Mouse (Mus musculus) Patski (cell line): ENCODE measurements at regions not wholly inside any gene's neighbourhood (a gene's known extent, or its start where the extent isn't known, plus 50 kb on each side); places are given as distances from the start of the nearest gene placed in this dataset.
"Not testable (repeated sequence)": the region's sequence is repeated elsewhere in the genome, so short reads cannot be mapped to it uniquely, and the experiment has no call there.

Source experiments
- ATAC-seq: fragments of 100-300 bp; one replicate; pipeline ENCODE4 v1.8.0; 2021
- CTCF ChIA-PET: fragments of 350-600 bp; sonication (Branson Sonifier 250); formaldehyde crosslinking; loops from one replicate; lab custom pipeline; 2022; ENCODE audit warnings: inconsistent platforms; lab: Charles Lee
- POLR2A ChIA-PET: fragments of 350-600 bp; sonication (Branson Sonifier 250); formaldehyde crosslinking; loops from one replicate; lab custom pipeline; 2022; ENCODE audit warnings: antibody characterized with exemption, inconsistent platforms; lab: Charles Lee
- DNase-seq: peaks from one replicate; pipeline ENCODE4 v3.0.0-alpha.2; 2011; ENCODE audit warnings: low read depth, low spot score
- H3K27me3 ChIP-seq: fragments of 371-371 bp; one replicate; pipeline ENCODE4 v1.5.1; 2021
- CTCF ChIP-seq: fragments of 100-300 bp; IDR thresholded peaks from one replicate; pipeline ENCODE4 v1.5.1; 2021
- in situ Hi-C: fragments of 300-500 bp; cut with MboI; formaldehyde crosslinking; loops from 3 replicates; pipeline ENCODE4 v1.11.1; 2018; ENCODE audit warnings: low pct_unique_long_range_greater_than_20kb, mixed read lengths

DNA sequence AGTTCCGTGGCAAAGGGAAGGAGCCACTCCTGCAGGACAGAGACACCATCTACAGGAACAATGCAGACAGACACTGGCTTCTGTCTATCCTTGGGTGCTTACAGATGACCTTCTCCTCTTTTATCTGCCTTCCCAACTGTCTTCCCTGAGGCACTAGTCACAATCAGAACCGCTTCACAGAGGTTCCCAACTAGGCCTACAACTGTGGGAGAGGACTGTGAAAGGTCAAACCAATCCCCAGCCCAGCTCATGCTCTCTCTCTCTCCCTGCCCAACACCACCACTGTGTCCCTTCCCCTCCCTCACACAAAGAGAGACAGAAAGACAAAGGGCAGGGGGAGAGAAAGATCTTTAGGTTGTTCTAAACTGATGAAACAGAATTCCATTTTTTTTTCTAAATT is 61.3 kb downstream of the Tmem17 start:
- in situ Hi-C loops, result no loop called here
- peaks cover 3% of the 10 kb centered on the region for H3K27me3 ChIP-seq
- DNase-seq (no peak), ATAC-seq (no peak)
- ChIA-PET CTCF (no interaction called here), POLR2A (no interaction called here)
- no peak for TF ChIP-seq CTCF

DNA sequence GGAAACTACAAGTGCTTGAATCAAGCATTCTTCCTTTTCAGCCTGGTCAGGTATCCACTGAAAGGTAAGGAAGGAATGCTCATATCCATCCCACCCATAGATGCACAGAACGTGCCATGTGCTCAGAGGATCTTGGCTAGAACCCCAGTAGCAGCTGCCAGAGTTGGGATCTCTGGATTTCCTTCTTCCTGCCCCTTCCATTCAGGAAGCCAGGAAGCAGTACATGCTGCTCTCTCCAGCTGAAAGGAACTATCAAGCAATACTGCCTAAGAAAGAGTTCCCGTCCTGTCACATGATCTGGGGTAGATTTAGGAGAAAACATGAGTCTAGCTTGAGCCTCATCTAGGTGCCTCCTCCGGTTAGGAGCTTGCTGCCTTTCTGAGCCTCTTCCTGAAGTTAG is 61.9 kb downstream of the Tmem17 start:
- H3K27me3 ChIP-seq, result peaks cover 3% of the 10 kb centered on the region
- ChIA-PET CTCF (no interaction called here), POLR2A (no interaction called here)
- in situ Hi-C loops, result no loop called here
- no peak for DNase-seq
- no peak for ATAC-seq
- no peak for TF ChIP-seq CTCF

DNA sequence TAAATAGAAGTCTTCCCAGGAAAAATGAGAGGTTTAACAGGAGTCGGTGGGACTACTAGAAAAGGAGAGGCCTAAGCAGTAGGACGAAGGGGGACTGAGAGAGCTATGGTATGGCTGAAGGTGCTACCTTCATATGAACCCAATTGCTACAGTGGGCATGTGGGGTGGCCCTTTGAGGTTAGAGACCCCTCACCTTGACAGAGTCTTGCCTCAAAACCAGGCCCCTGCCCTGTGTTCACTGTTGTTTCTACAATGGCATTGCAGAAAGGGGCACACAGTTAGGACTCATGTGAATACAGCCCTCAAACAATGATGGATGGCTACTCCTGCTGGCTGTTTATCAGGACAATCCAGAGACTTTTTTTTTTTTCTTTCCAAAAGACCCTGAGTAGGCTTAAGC is 62.6 kb downstream of the Tmem17 start:
- ATAC-seq (no peak), DNase-seq (no peak)
- CTCF ChIA-PET, result no interaction called here
- peaks cover 3% of the 10 kb centered on the region for H3K27me3 ChIP-seq
- in situ Hi-C loops, result no loop called here
- no peak for TF ChIP-seq CTCF
- POLR2A ChIA-PET, result no interaction called here

DNA sequence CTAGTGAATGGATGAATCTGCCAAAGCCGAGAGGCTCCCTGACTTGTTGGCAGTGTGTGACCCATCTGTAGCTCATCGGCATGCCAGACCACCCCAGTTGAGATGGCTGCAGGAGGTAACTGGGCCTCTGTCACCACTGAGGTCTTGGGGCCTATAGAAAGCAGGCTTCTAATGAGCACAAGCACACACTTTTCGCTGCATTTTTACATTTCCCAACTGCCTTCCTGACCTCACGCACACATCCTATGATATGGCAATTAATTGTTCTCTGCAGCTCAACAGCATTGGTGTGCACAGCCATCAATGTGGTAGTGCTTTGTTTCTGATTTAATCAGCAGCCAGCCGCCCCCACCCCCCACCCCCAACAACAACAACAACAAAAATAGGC is 72.2 kb downstream of the Tmem17 start:
- CTCF ChIA-PET, result no interaction called here
- POLR2A ChIA-PET, result no interaction called here
- no peaks in the 10 kb centered on the region for H3K27me3 ChIP-seq
- no peak for TF ChIP-seq CTCF
- DNase-seq (no peak), ATAC-seq (no peak)
- in situ Hi-C loops, result no loop called here

DNA sequence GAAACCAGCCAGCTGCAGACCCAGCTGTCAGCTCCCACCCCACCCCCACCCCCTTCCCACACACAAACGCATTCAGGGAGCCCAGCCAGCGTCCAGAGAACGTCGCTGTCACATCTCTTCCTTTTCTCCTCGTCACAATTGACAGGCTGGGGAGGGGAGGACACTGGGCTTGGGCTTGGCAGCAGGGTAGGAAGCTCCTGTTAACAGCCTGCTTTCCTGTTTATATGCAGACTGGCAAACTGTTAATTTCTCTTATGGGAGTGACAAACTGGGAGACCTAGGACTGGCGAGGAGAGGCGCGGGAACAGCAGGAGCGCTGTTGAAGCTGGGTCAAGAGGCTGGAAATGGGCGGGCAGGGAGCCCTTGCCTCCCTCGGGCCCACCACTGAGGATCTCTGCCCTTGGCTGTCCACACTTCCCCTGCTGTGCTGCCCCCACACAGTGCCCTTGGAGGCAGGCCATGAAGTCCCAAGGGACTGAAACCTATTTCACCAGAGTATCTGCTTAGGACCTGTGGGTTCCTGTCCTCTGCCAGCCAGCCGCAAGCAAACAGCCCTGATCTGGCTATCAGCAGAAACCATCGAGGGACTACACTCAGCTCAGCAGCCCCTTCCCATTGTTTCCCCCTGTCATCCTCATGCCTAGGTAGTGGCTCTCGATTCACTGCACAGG is 72.7 kb downstream of the Tmem17 start:
- ATAC-seq (no peak), DNase-seq (no peak)
- TF ChIP-seq CTCF, result no peak
- in situ Hi-C loops, result no loop called here
- CTCF ChIA-PET, result no interaction called here
- POLR2A ChIA-PET, result interaction anchor here (0.6 kb wide), 1 partner anchor 574 kb away, joined by 3 read pairs; no protein-coding TSS in a partner anchor
- H3K27me3 ChIP-seq, result no peaks in the 10 kb centered on the region

DNA sequence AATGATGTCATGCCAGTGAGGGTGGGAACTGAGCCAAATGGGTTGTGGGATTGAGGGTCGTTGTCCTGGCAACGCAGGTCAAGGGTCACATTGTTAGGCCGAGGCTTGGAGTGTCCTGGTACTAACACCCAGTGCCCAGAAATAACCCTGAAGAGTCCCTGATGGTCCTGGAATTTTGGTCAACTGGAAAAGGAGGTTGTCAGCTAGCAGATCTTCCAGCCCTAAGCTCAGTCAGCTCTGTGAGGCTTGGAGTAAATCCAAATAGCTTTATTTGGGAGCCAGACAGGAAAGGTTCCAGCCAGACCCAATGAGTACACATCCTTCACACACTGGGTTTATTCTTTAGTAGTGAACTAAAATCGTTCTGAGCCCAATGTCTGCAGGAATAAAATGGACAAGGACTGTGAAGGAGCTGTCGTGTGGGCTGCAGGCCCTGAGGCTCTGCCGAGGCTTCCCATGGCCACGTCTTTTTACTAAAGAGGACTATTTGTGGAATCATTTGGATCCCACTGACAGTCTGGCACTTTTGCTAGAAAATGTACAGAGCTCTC is 75.9 kb downstream of the Tmem17 start:
- TF ChIP-seq CTCF, result no peak
- ChIA-PET POLR2A (no interaction called here), CTCF (interaction anchor here (0.7 to 1.2 kb wide), 3 partner anchors 9 to 362 kb away, joined by 3 read pairs; no protein-coding TSS in a partner anchor)
- no peak for DNase-seq
- in situ Hi-C loops, result no loop called here
- no peak for ATAC-seq
- no peaks in the 10 kb centered on the region for H3K27me3 ChIP-seq

DNA sequence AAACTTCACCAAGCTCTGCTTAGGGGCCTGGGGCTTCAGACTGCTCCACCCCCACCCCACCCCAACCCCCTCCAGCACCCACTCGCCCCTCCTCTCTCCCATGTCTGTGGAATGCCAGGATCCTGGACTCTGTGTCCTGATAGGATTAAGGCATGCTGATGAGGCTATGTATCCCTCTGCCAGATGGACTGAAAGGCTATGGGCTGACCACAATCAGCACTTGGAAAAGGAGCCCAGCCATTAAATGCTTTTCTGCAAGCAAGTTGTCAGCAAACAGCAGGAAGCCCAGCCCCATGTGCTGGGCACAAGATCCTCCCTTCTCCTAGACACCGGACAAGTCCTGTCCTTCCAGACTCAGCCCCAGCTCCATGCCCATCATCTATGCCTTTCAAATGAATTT is 76.7 kb downstream of the Tmem17 start:
- CTCF ChIA-PET, result interaction anchor here (1.1 to 1.2 kb wide), 2 partner anchors 29 to 363 kb away, joined by 3 to 5 read pairs; no protein-coding TSS in a partner anchor
- in situ Hi-C loops, result no loop called here
- DNase-seq, result no peak
- ATAC-seq, result no peak
- TF ChIP-seq CTCF, result no peak
- POLR2A ChIA-PET, result no interaction called here
- no peaks in the 10 kb centered on the region for H3K27me3 ChIP-seq

DNA sequence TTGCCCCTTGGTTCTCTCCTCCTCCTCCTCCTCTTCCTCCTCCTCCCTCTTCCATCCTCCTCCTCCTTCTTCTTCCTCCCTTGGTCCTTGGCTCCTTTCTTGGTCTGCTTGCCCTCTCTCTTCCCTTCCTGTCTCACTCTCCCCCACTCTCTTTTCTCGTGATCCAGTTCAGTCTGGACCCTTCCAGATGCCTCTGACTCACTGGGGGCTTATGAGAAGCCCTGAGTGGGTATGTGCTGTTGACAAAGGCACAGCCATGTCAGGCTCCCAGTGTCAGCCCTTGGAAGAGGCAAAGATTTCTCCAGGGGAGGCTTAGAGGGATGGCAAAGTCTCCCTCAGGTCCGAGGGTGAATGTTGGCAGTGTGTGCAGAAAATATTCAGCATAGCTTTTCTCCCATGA is 78.0 kb downstream of the Tmem17 start:
- POLR2A ChIA-PET, result no interaction called here
- H3K27me3 ChIP-seq, result no peaks in the 10 kb centered on the region
- ATAC-seq, result no peak
- in situ Hi-C loops, result no loop called here
- no peak for DNase-seq
- CTCF ChIA-PET, result no interaction called here
- TF ChIP-seq CTCF, result no peak

DNA sequence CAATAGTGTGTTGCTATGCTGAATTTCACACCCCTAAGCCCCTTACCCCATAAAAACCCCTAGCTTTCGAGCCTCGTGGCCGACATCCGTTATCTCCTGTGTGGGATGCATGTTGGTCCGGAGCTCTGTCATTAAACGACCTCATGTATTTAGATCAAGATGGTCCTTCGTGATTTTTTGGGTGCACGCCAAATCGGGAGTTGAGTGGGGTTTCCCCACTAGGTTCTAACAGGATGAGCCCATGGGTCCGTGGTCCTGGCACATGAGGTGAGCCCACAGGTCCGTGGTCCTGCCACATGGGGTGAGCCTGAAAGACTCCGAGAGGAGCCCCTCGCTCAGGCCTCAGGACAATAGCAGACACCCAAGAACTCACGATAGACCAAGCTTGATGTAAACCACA is 79.2 kb downstream of the Tmem17 start:
- CTCF ChIA-PET, H3K27me3 ChIP-seq, in situ Hi-C loops, ATAC-seq, POLR2A ChIA-PET, DNase-seq: not testable (repeated sequence)

DNA sequence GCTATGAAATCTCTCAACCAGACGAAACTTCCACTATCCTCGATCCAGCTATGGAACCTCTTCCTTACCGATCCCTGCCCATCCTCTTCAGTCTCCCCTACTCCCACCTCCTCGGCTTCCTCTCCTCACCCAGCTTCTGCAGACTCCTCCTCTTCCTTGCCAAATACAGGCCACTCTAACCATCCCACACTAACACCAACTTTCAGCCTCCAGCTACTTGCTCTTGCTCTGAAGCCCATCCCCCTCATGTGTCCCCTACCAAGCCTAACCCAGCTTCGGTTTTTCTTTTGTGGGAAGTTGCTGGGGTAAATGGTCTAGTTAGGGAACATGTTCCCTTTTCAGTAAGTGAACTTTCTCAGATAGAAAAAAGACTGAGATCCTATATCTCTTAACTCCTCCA is 80.8 kb downstream of the Tmem17 start:
- ATAC-seq (no peak), DNase-seq (no peak)
- CTCF ChIA-PET, result interaction anchor here (0.7 to 1.2 kb wide), 2 partner anchors 30 to 366 kb away, joined by 3 read pairs; no protein-coding TSS in a partner anchor
- H3K27me3 ChIP-seq, result no peaks in the 10 kb centered on the region
- in situ Hi-C loops, result no loop called here
- POLR2A ChIA-PET, result no interaction called here
- no peak for TF ChIP-seq CTCF

DNA sequence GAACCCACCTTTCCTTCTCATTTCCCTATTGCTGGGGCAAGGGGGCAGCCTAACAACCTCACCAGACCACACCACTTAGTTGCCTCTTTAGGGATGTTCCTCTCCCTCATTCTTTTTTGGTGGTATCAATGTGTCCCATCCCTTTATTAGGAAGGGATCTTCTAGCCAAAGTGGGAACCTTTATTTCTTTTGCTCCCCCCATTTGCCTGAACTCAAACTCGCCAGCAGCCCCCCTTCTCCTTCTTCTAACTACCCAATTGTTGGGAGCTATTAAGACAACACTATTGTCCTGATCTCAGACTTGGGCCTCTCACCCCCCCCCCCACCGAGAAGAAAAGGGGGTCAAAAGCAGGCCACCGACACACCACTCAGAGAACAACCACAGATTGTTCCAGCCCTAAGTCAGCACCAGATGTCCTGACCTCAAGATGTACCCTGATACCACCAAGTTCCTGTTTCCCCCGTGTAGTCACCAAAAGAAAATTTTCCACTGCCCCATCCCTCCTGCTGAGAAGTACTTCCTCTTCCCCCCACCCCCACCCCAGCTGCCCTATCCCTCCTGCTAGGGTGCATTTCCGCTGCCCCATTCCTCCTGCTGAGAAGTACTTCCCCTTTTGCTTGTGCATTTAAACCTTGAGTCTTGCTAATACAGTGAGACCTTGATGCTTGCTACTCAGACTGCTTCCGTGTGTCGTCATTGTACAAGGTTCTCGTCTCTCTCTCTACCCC is 84.4 kb downstream of the Tmem17 start:
- in situ Hi-C loops, result no loop called here
- TF ChIP-seq CTCF, result no peak
- CTCF ChIA-PET, result no interaction called here
- no peak for ATAC-seq
- H3K27me3 ChIP-seq, result no peaks in the 10 kb centered on the region
- no peak for DNase-seq
- POLR2A ChIA-PET, result no interaction called here
